Mouse (Mus musculus) ES-Bruce4 (cell line): ENCODE measurements around the gene Tctex1d2. TPM values are rescaled to one million over a fixed set of nuclear protein-coding genes. Genes with fewer than 3 reads are reported as not detected.

ENCODE experiments used
- H3K27ac ChIP-seq: 2 replicates; pipeline ENCODE4 v1.5.1; 2012; ENCODE audit warnings: low read length, inconsistent platforms; ENCODE audit not compliant: insufficient read depth
- H3K27me3 ChIP-seq: 2 replicates; pipeline ENCODE4 v1.6.1; 2012; ENCODE audit warnings: mild to moderate bottlenecking, low read length, inconsistent platforms; ENCODE audit not compliant: control insufficient read depth, poor library complexity, insufficient read depth, severe bottlenecking
- H3K36me3 ChIP-seq: 2 replicates; pipeline ENCODE4 v1.6.1; 2012; ENCODE audit warnings: inconsistent platforms, mild to moderate bottlenecking, low read length, moderate library complexity; ENCODE audit not compliant: control insufficient read depth, poor library complexity, insufficient read depth, severe bottlenecking
- H3K4me1 ChIP-seq: one replicate; pipeline ENCODE4 v1.8.1; 2011; ENCODE audit warnings: low read length; ENCODE audit not compliant: control insufficient read depth, insufficient read depth
- H3K4me3 ChIP-seq: 2 replicates; pipeline ENCODE4 v1.5.1; 2011; ENCODE audit warnings: low read depth, mild to moderate bottlenecking, low read length
- H3K9ac ChIP-seq: 2 replicates; pipeline ENCODE4 v1.6.1; 2012; ENCODE audit warnings: low read depth, mild to moderate bottlenecking, inconsistent platforms; ENCODE audit not compliant: poor library complexity, severe bottlenecking
- H3K9me3 ChIP-seq: replicated peaks from 2 replicates; pipeline ENCODE4 v1.6.1; 2012; ENCODE audit warnings: mild to moderate bottlenecking, low read length, inconsistent platforms; ENCODE audit not compliant: control insufficient read depth, poor library complexity, insufficient read depth, severe bottlenecking
- CTCF ChIP-seq: IDR thresholded peaks from one replicate; pipeline ENCODE4 v1.8.1; 2011; ENCODE audit warnings: low read depth, low read length
- EP300 ChIP-seq: IDR thresholded peaks from 2 replicates; pipeline ENCODE4 v1.6.1; 2011; ENCODE audit warnings: low read depth, low read length; ENCODE audit not compliant: insufficient read depth
- POLR2A ChIP-seq: IDR thresholded peaks from one replicate; pipeline ENCODE4 v1.8.1; 2011; ENCODE audit warnings: low read length; ENCODE audit not compliant: insufficient read depth
- polyA plus RNA-seq: library from polyadenylated mRNA; stranded (reverse); fragments of >200 nt; gene quantifications from 2 replicates; pipeline ENCODE4 v1.2.4, GENCODE M21; 2011; ENCODE audit warnings: low read depth; ENCODE audit not compliant: missing spikeins, insufficient read depth, insufficient read length

Gene Tctex1d2
- polyA plus RNA-seq, 1 experiment: 36.6 TPM

DNA sequence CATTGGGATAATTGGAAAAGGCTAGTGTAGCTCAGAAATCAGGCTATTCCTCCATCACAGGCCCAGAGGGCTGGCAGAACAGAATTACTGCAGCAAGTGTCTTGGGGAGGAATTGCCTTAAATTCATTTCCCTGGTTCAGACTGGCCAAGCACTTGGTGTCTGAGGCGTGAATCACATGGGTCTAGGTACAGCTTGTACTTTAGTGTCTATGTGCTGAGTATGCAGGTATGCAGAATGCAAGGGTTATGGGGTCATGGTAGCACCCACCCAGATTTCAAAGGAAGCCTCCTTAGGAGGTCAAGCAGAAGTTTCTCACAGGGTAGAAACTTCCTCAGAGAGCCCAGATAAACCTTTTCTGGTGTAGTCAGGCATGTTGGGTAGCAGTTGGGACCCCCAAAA, 26.1 kb downstream of the Tctex1d2 start:
- H3K27ac ChIP-seq: no peak overlapping the region
- H3K4me1 ChIP-seq: peaks cover 3% of the 10 kb centered on the region
- H3K27me3 ChIP-seq: no peaks in the 10 kb centered on the region
- no peaks in the 10 kb centered on the region; the same call in 1 of the 2 replicates for H3K9me3 ChIP-seq
- no peak overlapping the region for H3K4me3 ChIP-seq
- H3K9ac ChIP-seq: no peak overlapping the region
- TF ChIP-seq EP300: no peak
- H3K36me3 ChIP-seq: no peaks in the 10 kb centered on the region

GRCm38 (mm10) chr16:32446563-32447138, 27.1 kb downstream of the Tctex1d2 start:
- Histone ChIP-seq H3K4me1 (peaks cover 3% of the 10 kb centered on the region), H3K36me3 (no peaks in the 10 kb centered on the region), H3K27me3 (no peaks in the 10 kb centered on the region), H3K9ac (no peak overlapping the region), H3K27ac (no peak overlapping the region), H3K4me3 (no peak overlapping the region), H3K9me3 (no peaks in the 10 kb centered on the region; the same call in 1 of the 2 replicates)
- TF ChIP-seq EP300: no peak
- TF ChIP-seq CTCF: no peak
- TF ChIP-seq POLR2A: no peak

DNA sequence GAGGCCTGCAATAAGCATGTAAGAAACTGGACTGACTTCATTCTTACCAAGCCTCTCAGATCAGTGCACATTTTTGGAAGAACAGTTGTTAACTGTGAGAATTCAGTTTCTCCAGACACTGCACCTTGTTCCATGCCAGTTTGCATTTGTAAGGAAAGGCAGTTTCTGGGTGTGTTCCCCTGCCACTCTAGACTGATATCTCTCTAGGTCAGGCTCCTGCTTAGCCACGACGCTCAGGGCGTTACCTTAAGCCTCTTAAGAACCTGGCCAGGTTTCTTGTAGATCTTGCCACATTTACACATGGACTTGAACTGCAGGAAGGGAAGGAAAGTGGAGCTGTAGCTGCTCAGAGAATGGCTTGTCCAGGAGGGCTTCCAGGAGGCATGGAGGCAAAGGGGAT, 30.2 kb downstream of the Tctex1d2 start:
- no peaks in the 10 kb centered on the region for H3K27me3 ChIP-seq
- H3K9me3 ChIP-seq: no peaks in the 10 kb centered on the region
- peaks cover 3% of the 10 kb centered on the region for H3K4me1 ChIP-seq
- H3K9ac ChIP-seq: no peak overlapping the region
- no peak for TF ChIP-seq CTCF
- TF ChIP-seq POLR2A: no peak
- no peak for TF ChIP-seq EP300
- H3K36me3 ChIP-seq: no peaks in the 10 kb centered on the region
- no peak overlapping the region for H3K4me3 ChIP-seq
- no peak overlapping the region for H3K27ac ChIP-seq

DNA sequence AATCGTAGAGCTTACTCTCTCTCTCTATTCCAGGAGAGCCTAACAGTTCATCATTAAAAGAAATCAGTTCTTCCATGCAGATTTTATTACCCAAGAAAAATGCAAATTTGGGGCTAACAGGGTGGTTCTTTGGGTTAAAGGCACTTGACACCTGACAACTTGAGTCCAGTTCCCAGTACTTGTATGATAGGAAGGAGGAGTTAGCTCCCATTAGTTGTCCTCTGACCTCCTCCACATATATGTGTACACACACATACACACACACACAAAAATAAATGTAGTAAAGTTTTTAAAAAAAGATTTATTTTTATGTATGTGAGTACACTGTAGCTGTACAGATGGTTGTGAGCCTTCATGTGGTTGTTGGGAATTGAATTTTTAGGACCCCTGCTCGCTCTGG, 30.6 kb downstream of the Tctex1d2 start:
- Histone ChIP-seq H3K27me3 (no peaks in the 10 kb centered on the region), H3K9ac (no peak overlapping the region), H3K9me3 (no peaks in the 10 kb centered on the region), H3K4me1 (peaks cover 3% of the 10 kb centered on the region), H3K27ac (no peak overlapping the region), H3K4me3 (no peak overlapping the region), H3K36me3 (no peaks in the 10 kb centered on the region)
- TF ChIP-seq EP300: no peak
- no peak for TF ChIP-seq CTCF
- no peak for TF ChIP-seq POLR2A

DNA sequence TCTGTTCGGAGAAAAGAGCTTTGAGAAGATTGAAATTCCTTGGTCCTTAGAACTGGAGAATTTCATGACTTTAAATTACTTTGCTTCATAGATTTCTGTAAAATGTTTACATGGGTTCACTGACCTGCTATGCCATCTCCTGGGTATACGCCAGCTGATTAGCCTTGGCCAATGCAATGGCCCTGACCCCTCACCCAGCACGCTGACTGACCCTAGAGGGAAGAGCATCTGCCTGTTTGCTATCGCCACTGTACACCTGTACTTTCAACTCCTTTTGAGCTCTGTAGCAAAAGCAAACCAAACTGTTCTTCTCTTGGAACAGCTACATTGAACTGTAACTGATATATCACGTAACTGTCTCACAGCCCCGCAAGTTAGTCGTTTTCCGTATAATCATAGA, 33.6 kb downstream of the Tctex1d2 start:
- no peak overlapping the region for H3K27ac ChIP-seq
- no peaks in the 10 kb centered on the region for H3K27me3 ChIP-seq
- no peaks in the 10 kb centered on the region for H3K9me3 ChIP-seq
- H3K4me3 ChIP-seq: no peak overlapping the region
- H3K36me3 ChIP-seq: no peaks in the 10 kb centered on the region
- no peak for TF ChIP-seq EP300
- no peak for TF ChIP-seq POLR2A
- no peak for TF ChIP-seq CTCF
- no peak overlapping the region for H3K9ac ChIP-seq
- peaks cover 3% of the 10 kb centered on the region for H3K4me1 ChIP-seq

- Histone ChIP-seq H3K4me3 (no peak overlapping the region), H3K4me1 (peaks cover 2% of the 10 kb centered on the region), H3K27me3 (no peaks in the 10 kb centered on the region), H3K36me3 (no peaks in the 10 kb centered on the region), H3K27ac (no peak overlapping the region), H3K9me3 (no peaks in the 10 kb centered on the region), H3K9ac (no peak overlapping the region)
- no peak for TF ChIP-seq CTCF
- no peak for TF ChIP-seq POLR2A
- no peak for TF ChIP-seq EP300
These were observed 35.1 kb downstream of the Tctex1d2 start for GRCm38 (mm10) chr16:32454646-32455045.
